Mouse (Mus musculus) c-Kit-positive CD71-positive TER-119-positive erythroid progenitor cells, embryonic 14.5 days (primary cell): ENCODE measurements at regions not wholly inside any gene's neighbourhood (a gene's known extent, or its start where the extent isn't known, plus 50 kb on each side); places are given as distances from the start of the nearest gene placed in this dataset.
"Not testable (repeated sequence)": the region's sequence is repeated elsewhere in the genome, so short reads cannot be mapped to it uniquely, and the experiment has no call there.

ENCODE experiments used
- DNase-seq: peaks from one replicate; pipeline ENCODE4 v3.0.0-alpha.2; 2013; ENCODE audit warnings: low spot score

DNA sequence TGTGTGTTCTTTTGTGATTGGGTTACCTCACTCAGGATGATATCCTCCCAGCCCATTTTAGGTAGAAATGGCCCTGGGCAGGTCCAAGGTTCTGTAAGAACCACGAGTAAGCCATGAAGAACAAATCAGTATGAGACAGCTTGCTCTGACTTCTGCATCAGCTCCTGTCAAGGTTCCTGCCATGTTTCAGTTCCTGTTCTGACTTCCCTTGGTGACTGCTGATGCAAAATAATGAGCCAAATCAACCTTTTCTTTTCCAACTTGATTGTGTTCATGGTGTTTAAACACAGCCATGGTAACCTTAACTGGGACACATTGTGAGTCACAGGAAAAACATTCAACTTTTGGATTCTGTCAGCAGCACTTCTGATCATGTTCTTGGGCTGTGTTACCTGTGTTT, 667.4 kb upstream of the Igfbp7 start:
- no peak for DNase-seq

DNA sequence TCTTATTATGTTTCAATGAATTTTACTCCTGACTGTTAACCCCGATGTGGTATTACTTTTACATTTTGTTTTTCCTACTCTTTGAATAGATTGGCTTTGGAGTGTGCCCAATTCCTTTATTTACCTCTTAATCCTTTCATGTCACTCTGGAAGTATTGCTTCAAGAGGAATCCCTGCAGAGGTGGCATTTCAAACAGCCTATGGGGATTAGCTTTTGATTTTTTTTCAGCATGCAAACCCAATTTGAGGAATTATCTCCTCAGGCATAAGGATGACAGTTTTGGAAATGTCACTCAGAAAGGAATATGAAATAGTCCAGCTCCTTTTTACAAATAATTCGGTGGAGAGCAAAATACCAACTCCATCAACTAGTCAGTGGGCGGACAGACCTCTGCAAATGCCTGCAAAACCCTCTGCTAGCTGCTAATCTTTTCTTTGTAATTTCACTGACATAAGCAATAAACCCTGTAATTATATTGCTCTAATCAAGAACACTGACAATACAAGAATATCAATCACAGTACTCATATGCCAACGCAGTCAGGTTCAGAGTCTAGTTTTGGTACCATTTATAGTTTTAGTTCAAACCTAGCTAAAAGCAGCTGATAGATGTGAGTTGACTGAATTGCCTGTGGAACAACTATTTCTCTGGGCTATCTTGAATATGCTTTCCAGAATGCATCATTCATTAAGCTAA, 624.9 kb upstream of the Igfbp7 start:
- no peak for DNase-seq

DNA sequence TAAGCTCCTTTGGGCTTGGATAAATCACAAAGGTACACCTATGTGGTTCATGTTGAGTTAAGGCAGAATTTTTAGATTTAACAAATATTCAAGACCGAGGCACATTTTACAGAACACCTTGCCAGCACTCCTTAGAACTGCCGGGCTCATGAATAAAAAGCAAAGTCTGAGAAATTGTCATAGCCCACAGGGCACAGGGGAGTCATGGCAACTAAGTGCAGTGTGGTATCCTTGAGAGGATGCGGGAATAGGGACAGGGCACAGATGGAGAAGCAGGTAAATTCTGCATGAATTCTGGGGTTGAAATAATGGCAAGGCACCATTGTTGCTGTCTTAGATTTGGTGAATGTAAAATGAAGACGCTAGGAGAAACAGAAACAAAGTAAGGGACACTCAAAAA, 609.7 kb upstream of the Igfbp7 start:
- DNase-seq: no peak

GRCm38 (mm10) chr5:77986449-77987047, 578.7 kb upstream of the Igfbp7 start:
- no peak for DNase-seq

- no peak for DNase-seq
Measured at GRCm38 (mm10) chr5:77985269-77985668, 577.4 kb upstream of the Igfbp7 start.

- DNase-seq: not testable (repeated sequence)
Measured at GRCm38 (mm10) chr5:77940021-77940420, 532.2 kb upstream of the Igfbp7 start.

DNA sequence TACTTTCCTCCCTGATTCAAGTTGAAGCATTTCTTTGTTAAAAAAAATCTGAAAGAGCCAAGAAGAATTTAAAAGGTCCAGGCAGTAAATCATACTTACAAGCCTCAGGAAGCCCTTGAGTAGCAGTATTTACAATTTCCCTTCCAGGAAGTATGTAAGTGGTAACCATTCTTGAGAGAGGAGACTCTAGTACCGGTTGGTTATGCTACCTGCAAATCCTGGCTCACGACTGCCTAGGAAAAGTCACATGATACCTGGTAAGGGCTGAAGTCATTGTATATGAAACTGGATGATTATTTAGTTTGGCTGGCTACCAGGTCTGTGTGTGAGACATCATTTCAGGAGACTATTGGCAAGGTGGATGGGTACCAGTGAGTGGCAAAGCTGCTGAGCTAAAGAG, 524.0 kb upstream of the Igfbp7 start:
- DNase-seq: no peak

DNA sequence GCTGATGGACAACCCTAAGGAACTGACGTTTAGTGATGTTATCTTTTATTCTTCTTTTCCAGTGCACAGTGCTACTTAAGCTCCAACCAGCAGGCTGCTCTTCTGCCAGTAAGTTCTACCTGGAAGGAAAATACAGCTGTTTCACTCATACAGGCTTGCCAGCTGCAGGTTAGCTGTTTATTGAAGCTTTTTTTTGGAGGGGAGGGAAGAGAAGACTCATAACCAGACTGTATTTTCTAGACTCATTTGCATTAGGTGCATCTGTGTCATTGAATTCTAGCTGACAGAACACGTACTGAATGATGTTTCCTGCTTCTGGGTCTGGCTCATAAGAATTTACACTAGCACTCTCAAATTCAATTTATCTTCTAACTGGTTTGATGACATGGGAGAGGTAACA, 513.3 kb upstream of the Igfbp7 start:
- no peak for DNase-seq

DNA sequence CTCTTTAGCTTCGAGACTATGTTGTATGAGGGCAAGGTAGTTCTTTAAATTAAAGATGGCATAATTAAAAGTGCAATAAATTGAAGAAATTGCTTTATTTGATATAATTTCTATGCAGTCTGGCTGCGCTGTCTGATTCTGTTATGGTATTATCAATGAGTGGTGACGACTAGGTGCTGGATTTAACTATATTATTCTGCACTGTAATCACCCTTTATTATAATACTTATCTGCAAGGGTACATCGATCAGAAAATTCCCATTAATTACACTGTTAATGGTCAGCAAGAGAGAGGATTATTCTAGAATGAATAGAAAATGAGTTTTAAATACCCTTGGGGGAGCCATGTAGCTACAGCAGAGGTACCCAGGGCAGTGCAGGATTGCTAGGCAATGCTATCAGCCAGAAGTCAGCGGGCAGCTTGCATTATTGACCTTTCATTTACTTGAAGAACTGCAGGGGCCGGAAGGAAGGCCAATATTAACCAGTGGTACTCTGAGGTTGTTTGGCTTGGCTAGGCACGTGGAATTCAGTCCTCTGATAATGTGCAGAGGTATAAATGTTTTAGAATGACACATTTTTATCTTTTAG, 509.3 kb upstream of the Igfbp7 start:
- DNase-seq: no peak

- DNase-seq: no peak
Measured at GRCm38 (mm10) chr5:77916375-77916774, 508.5 kb upstream of the Igfbp7 start.

GRCm38 (mm10) chr5:77909218-77909617, 501.4 kb upstream of the Igfbp7 start:
- no peak for DNase-seq

DNA sequence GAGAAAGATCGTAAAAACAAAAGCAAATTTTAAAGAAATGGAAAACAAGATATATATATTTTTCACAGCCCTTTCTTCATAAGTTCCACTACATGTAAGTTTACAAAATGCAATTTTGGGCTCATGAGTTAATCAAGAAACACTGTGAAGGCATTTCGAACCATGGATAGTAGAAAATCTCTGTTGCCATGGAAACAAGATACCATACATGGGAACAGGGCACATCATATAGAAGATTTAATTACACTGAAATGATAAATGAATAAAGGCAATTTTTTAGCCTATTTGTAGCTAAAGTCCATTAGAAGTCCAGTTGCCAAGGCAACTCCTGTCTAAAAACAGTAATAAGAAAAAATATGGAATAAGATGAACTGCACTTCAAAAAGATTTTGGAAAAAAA, 484.2 kb upstream of the Igfbp7 start:
- DNase-seq: not testable (repeated sequence)

DNA sequence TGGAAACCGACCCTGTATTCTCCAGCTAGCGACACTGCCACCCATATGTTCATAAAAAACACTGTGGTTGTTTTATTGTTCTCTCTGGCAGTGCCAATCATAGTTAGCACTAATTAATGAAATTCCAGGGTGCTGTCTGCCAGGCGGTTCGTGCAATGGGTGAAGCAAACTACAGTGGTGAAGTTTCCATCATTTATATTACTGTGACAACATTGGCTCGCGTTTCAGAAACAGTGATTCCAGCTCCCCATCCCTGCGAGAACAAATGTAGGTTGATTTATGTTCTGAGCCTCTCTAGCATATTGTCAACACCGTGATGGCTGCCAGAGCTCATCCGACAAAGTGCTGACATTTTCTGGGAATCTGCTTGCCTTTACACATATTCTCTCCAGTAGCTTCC, 480.7 kb upstream of the Igfbp7 start:
- no peak for DNase-seq

DNA sequence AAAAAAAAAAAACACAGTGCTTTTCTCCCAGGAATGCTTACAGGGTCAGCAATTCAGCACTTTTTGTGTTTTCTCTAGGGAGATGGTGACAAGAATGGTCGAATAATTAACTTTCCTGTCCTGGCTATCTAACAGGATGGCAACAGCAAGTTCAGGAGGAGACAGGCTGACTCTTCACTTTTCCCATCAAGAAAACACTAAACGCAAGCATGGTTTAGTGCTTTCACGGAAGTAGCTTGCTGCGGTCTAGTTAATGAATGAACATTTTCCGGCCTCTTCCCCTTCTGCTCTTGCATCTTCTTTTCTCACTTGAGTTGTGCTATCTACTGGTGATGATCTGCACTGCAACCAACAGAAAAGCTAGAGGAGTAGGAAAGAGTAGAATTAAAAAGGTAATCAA, 463.6 kb upstream of the Igfbp7 start:
- DNase-seq: no peak

- no peak for DNase-seq
Measured at GRCm38 (mm10) chr5:77865342-77865741, 457.5 kb upstream of the Igfbp7 start.

- no peak for DNase-seq
Measured at GRCm38 (mm10) chr5:77855191-77855590, 447.4 kb upstream of the Igfbp7 start.

DNA sequence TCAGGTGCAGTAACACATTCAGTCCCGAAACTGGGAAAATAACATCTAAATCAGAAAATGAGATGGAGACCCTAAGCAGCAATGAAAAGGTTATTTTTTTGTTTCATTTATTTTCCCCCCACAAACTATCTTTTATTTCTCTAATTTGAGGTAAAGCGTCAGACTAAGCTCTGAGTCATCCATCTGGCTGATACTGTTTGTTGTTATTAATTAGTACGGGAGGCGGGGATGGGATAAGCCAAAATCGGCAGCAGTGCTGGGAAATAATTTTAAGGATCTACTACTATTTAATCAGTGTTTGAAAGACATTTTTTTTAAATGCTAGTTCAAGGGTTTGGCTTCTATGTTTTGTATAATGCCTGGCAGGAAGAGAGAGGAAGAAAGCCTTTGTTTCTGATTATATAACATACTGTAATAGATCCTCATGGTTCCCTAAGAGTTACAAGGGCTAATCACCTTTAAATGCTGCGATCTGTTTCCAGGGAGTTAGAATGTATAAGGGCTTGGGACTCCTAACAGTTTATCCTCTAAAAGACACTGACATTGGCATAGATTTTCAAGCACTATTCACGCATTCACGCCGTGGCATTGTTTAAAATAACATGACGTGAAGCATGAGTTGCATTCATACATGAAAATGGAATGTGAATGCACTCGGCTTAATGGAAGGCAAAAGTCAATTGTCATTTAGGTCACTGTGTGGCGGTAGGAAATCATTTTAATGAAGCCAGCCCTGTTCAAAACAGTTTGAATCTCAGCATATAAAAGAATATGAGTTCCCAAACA, 446.4 kb upstream of the Igfbp7 start:
- no peak for DNase-seq

- DNase-seq: no peak
Measured at GRCm38 (mm10) chr5:77851645-77852044, 443.8 kb upstream of the Igfbp7 start.

DNA sequence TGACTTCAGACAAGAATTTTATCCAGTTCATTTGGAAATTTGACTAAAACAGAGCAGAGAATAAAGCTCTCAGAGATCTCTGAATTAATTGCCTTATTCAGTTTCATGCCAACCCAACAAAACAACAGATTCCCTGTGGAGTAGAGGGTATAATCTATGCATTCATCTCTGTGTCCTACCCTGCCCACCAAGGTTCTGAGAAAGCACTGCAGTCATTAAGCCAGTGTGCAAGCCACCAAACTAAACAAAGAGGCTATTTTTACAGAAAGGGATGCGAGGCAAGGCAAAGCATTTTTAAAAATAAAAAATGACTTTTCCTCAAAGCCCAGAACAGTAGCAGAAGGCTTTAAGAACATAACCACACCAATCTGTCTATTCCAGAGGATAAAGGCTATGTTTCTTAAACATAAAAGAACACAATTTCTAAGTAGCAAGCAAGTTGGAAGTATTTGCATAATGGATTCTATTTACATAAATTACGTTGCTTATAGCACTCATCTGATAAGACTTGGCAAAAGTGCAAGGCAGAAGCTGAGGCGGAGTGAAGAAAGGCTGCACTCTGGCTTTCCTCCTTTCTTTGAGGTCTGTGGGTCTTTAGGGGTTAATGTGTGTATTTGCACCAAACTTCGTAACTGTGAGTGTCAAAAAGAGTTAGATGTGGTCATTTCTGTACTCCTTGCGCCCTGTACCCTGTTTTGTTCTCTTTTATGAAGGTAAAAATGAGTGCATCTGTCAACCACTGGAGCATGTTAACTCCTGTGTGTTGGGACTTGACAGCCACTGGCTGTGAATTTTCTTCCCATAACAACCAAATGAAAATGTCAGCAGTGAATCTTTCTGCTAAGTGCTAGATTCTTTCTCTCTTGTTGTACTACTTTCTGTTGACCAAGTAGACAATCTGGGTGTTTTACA, 430.6 kb upstream of the Igfbp7 start:
- DNase-seq: no peak

- no peak for DNase-seq
Measured at GRCm38 (mm10) chr5:77827971-77828370, 420.1 kb upstream of the Igfbp7 start.

GRCm38 (mm10) chr5:77826063-77826462, 418.2 kb upstream of the Igfbp7 start:
- no peak for DNase-seq

GRCm38 (mm10) chr5:77816759-77817280, 409.0 kb upstream of the Igfbp7 start:
- DNase-seq: no peak
